Mouse (Mus musculus) embryonic fibroblast, embryonic 13.5 days (primary cell): Measurements from ENCODE around the gene Rab5a.
"Not testable (repeated sequence)": the region's sequence is repeated elsewhere in the genome, so short reads cannot be mapped to it uniquely, and the experiment has no call there.

Experiments
- CTCF ChIP-seq: IDR thresholded peaks from 2 replicates; pipeline ENCODE4 v1.5.1; 2011; ENCODE audit warnings: mild to moderate bottlenecking, control low read depth, low read length, moderate library complexity, borderline replicate concordance; ENCODE audit not compliant: insufficient read depth
- POLR2A ChIP-seq: IDR thresholded peaks from 2 replicates; pipeline ENCODE4 v1.6.1; 2011; ENCODE audit warnings: low read depth, mild to moderate bottlenecking, control low read depth, low read length, moderate library complexity

GRCm38 (mm10) chr17:53539351-53539750, 60.3 kb downstream of the Rab5a start, which contains the start of gene Pp2d1:
- TF ChIP-seq CTCF, POLR2A: not testable (repeated sequence)
